Mouse (Mus musculus) heart, embryonic 13.5 days (tissue): ENCODE results near the gene Mlip. TPM values are rescaled to one million over a fixed set of nuclear protein-coding genes. Genes with fewer than 3 reads are reported as not detected.
"Not testable (repeated sequence)": the region's sequence is repeated elsewhere in the genome, so short reads cannot be mapped to it uniquely, and the experiment has no call there.

ENCODE experiments used
- ATAC-seq: fragments of 200-750 bp; cut with Nextera tagmentation; 2 replicates; pipeline ENCODE4 v1.8.0; 2017; ENCODE audit warnings: moderate TSS enrichment; ENCODE audit not compliant: insufficient number of reproducible peaks, low FRiP score, low TSS enrichment; ENCODE audit errors: extremely low read depth
- H3K27ac ChIP-seq: fragments of 300-500 bp; sonication (generic); replicated peaks from 2 replicates; pipeline ENCODE4 v1.5.1; 2015; ENCODE audit warnings: moderate library complexity, mild to moderate bottlenecking, inconsistent platforms
- H3K27me3 ChIP-seq: fragments of 300-500 bp; sonication (generic); replicated peaks from 2 replicates; pipeline ENCODE4 v1.6.1; 2015; ENCODE audit warnings: mild to moderate bottlenecking, inconsistent platforms
- H3K36me3 ChIP-seq: fragments of 300-500 bp; sonication (generic); 2 replicates; pipeline ENCODE4 v1.6.1; 2015; ENCODE audit warnings: mild to moderate bottlenecking, inconsistent platforms
- H3K4me1 ChIP-seq: fragments of 300-500 bp; sonication (generic); 2 replicates; pipeline ENCODE4 v1.6.1; 2015; ENCODE audit warnings: inconsistent platforms
- H3K4me2 ChIP-seq: fragments of 300-500 bp; sonication (generic); 2 replicates; pipeline ENCODE4 v1.6.1; 2015; ENCODE audit warnings: inconsistent platforms, mild to moderate bottlenecking, moderate library complexity
- H3K4me3 ChIP-seq: fragments of 300-500 bp; sonication (generic); 2 replicates; pipeline ENCODE4 v1.5.1; 2015; ENCODE audit warnings: moderate library complexity, mild to moderate bottlenecking, inconsistent platforms
- H3K9ac ChIP-seq: fragments of 300-500 bp; sonication (generic); 2 replicates; pipeline ENCODE4 v1.6.1; 2015; ENCODE audit warnings: inconsistent platforms, mild to moderate bottlenecking, moderate library complexity
- H3K9me3 ChIP-seq: fragments of 300-500 bp; sonication (generic); 2 replicates; pipeline ENCODE4 v1.6.1; 2016; ENCODE audit warnings: inconsistent platforms
- WGBS: fragments of 180-500 bp; shearing (Covaris S2); methylation state at CpG from one replicate; pipeline ENCODE4 v1.1.7; 2015; ENCODE audit warnings: mixed read lengths; 5-methylcytosine and 5-hydroxymethylcytosine counted together
- polyA plus RNA-seq: library from polyadenylated mRNA; unstranded; fragments of >200 nt; fragmentation: Nextera tagmentation; extraction: Ambion mirVana; gene quantifications from 2 replicates; pipeline ENCODE4 v1.2.1, GENCODE M21; 2015

Gene Mlip
- polyA plus RNA-seq, 1 experiment from 2014 or later: 72.2 TPM

DNA sequence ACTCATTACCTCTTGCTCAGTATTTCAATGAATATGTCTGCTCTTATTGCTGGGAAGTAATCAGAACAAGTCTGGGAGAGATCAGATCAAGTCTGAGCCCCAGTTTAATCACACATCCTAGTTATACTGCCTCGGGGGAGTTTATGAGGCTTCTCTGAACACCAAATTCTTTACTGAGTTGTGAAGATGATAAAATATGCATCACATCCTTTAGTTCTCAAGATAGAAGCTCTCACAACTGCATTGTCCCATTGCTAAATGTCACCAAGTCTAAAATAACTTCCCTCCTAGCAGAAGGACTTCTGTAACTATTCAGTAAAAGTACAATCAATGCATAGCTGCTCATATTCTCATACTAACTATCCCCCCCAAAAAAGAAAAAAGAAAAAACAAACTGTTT is 154.5 kb downstream of the Mlip start:
- ATAC-seq: no peak
- H3K4me2 ChIP-seq: no peak overlapping the region
- no peaks in the 10 kb centered on the region for H3K27me3 ChIP-seq
- peaks cover 7% of the 10 kb centered on the region; the same call in 1 of the 2 replicates for H3K4me1 ChIP-seq
- no peak overlapping the region for H3K27ac ChIP-seq
- no peaks in the 10 kb centered on the region for H3K9me3 ChIP-seq
- no peaks in the 10 kb centered on the region for H3K36me3 ChIP-seq
- no peak overlapping the region for H3K9ac ChIP-seq
- H3K4me3 ChIP-seq: no peak overlapping the region
- WGBS: 29% methylated on average over 1 of the region's 1 CpGs

DNA sequence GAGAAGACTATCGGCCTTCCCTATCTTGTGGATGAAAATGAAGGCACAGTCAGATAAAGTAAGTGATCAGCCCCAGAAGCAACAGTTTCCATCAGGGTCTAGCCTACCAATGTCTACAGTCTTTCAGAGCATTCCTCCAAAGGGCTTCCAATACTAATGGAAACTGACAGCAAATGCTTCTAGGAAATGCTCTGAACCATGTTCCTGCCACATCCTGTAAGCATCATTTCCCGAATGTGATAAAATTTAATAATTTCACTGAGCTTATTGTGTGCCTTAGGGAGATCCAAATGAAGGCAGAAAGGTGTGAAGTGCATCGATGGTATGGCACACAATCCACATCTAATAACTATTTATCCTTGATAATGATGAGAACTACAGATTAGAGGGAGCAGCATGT is 173.3 kb downstream of the Mlip start:
- Histone ChIP-seq H3K4me3 (no peak overlapping the region), H3K4me1 (no peaks in the 10 kb centered on the region), H3K9me3 (no peaks in the 10 kb centered on the region), H3K36me3 (no peaks in the 10 kb centered on the region), H3K9ac (no peak overlapping the region), H3K27ac (no peak overlapping the region), H3K27me3 (no peaks in the 10 kb centered on the region), H3K4me2 (no peak overlapping the region)
- WGBS: 77% methylated on average over 3 of the region's 3 CpGs
- no peak for ATAC-seq

DNA sequence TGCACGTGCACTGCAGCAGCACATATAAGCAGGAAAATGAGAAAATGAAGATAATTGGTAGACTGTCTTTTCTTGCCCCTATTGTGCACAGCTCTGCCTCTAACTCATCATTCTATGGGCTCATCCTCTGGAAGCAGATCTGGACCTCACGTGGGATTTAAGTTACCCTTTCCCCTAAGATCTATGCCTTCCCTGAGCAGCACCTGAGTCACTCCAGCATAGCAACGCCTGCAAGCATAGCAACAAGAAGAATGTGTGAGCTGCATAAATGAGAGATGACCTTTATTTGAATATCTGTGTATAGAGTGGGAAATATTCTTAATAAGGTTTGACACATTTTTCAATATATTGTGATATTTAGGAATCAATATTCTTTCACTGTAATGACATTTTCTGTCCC is 176.9 kb downstream of the Mlip start:
- no peak for ATAC-seq
- Histone ChIP-seq H3K27me3 (no peaks in the 10 kb centered on the region), H3K4me2 (no peak overlapping the region), H3K4me3 (no peak overlapping the region), H3K9me3 (no peaks in the 10 kb centered on the region), H3K27ac (no peak overlapping the region), H3K4me1 (no peaks in the 10 kb centered on the region), H3K36me3 (0 out of 2 replicates have a peak, but pooled peaks cover 5% of the 10 kb centered on the region), H3K9ac (no peak overlapping the region)
- 77% methylated on average over 3 of the region's 3 CpGs for WGBS

DNA sequence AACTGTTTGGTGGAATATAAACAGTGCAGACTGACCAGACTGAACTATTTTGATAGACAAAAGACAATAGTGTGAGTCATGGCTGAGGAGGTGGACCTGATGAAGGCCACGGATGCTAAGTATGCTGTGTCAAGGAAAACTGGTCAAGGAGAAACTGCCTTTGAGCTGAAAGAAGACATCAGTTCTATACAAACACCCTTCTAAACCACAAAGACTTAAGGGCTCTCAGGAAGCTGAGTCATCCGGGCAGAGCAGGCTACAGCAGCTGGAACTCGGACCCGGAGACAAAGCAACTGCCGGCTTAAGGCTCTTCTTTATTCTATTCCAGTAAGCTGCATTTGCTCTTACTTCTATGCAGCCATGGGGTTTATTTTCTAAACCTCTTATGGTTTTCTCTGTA is 180.7 kb downstream of the Mlip start:
- H3K9me3 ChIP-seq: no peaks in the 10 kb centered on the region
- WGBS: 69% methylated on average over 5 of the region's 5 CpGs
- H3K36me3 ChIP-seq: 0 out of 2 replicates have a peak, but pooled peaks cover 5% of the 10 kb centered on the region
- H3K4me1 ChIP-seq: no peaks in the 10 kb centered on the region
- H3K9ac ChIP-seq: no peak overlapping the region
- no peak for ATAC-seq
- H3K4me2 ChIP-seq: no peak overlapping the region
- no peak overlapping the region for H3K4me3 ChIP-seq
- no peaks in the 10 kb centered on the region for H3K27me3 ChIP-seq
- H3K27ac ChIP-seq: no peak overlapping the region

DNA sequence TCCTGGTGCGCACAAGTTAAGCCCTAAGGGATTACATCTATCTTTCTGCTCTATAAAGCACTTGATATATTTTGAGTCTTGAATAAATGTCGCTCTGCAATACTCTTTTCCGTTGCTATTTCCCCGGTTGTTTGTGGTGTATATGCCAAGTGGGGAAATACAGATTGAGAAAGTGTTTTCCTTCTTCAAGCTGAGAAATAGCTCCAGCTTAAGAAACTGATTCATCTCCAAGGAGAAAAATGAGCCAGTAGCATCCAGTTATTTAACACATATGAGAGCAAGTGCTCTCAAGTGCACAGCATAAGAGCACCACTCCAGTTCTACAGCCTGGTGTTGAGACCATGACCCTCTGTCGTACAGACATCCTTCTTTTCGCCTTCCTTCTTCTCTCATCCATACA is 186.9 kb downstream of the Mlip start:
- no peak overlapping the region for H3K4me2 ChIP-seq
- no peak for ATAC-seq
- WGBS: 81% methylated on average over 6 of the region's 6 CpGs
- no peak overlapping the region for H3K4me3 ChIP-seq
- H3K9ac ChIP-seq: no peak overlapping the region
- no peak overlapping the region for H3K27ac ChIP-seq
- H3K36me3 ChIP-seq: peaks cover 4% of the 10 kb centered on the region; the same call in 1 of the 2 replicates
- H3K4me1 ChIP-seq: no peaks in the 10 kb centered on the region
- H3K9me3 ChIP-seq: no peaks in the 10 kb centered on the region
- no peaks in the 10 kb centered on the region for H3K27me3 ChIP-seq

DNA sequence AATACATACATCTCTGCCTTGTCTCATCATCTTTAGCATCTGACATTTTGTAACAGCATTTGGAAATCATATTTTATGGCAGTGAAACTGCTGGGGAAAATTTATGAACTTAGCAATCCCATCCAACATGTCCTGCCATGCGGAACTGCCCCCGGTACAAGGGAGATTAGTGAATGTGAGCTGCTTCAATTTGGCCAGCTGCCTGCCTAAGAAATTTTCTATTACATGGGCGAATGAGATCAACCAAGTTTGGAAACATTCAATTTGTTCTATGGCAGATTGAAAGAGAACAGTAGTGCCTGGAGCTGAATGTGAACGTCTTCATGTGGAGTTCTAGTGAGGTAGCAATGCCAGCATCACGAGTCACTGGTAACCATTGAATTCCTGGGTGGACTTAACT is 191.0 kb downstream of the Mlip start:
- Histone ChIP-seq H3K27me3 (no peaks in the 10 kb centered on the region), H3K27ac (no peak overlapping the region), H3K36me3 (peaks cover 9% of the 10 kb centered on the region; the same call in 1 of the 2 replicates), H3K4me1 (no peaks in the 10 kb centered on the region), H3K4me2 (no peak overlapping the region), H3K4me3 (no peak overlapping the region), H3K9ac (no peak overlapping the region), H3K9me3 (no peaks in the 10 kb centered on the region)
- ATAC-seq: no peak
- whole genome bisulfite sequencing: 73% methylated on average over 5 of the region's 5 CpGs

DNA sequence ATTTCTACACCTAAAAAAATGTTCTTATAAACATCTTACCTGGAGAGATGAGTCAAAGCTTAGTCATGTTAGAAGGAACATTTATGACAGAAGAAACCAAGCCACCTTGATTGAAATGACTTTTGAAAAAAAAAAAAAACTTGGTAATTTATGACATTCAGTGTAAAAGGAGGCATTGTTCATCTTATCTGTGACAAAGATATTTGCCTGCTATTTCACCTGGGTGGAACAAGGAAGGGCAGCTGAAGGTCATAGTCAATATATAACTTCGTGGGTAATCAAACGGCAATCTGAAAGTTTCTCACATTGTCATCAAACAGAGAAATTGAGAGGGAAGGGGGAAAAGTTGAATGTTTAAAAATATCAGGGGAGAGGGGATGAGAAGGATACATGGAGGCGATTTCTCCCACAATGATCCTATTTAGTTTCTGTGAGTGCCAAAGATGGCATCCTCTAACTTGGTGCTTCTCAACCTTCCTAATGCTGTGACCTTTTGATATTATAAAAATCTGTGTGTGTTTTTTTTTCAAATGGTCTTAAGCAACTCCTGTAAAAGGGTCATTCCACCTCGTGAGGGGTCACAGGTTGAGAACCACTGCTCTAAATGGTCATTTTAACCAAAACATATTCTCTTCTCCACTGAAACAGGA is 192.4 kb downstream of the Mlip start:
- no peak for ATAC-seq

DNA sequence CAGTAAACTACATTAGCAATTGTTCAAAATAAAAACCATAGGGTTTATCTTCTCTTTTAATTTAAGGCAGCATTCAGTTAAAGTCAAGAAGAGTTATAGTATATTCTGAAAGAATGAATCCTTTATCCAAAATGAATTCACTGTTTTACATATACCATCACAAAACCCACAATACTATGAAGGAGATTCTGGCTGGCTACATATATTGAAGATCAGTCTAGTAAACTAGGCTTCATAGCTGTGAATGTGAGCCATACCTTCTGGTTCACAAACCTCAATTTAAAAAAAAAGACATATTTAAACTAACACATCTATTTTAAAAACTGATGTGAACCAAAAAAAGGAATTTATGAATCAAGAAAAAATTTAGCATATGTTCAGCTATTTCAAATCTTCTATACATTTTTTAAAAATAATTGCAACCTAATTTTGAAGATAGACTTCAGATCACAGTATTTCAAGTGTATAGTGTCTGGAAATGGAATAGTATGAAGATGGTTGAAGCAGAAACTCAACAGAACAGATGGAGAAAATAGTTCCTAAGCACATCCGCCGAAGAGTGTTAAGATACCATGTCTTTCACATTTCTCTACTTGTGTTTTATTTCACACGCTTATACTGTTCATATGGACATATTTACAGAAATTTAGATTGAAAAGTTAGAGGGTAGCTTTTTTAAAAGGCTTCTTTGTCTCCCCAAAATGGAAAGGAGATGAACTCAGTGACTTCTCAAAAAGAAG is 204.1 kb downstream of the Mlip start:
- H3K27me3 ChIP-seq: no peaks in the 10 kb centered on the region
- 79% methylated on average over 3 of the region's 3 CpGs for WGBS

More for the DNA sequence above, 192.4 kb downstream of the Mlip start:
- 66% methylated on average over 4 of the region's 4 CpGs for WGBS
- Histone ChIP-seq H3K27ac (no peak overlapping the region), H3K36me3 (peaks cover 9% of the 10 kb centered on the region; the same call in 1 of the 2 replicates), H3K9me3 (no peaks in the 10 kb centered on the region), H3K9ac (no peak overlapping the region), H3K4me1 (no peaks in the 10 kb centered on the region), H3K4me2 (no peak overlapping the region), H3K4me3 (no peak overlapping the region), H3K27me3 (no peaks in the 10 kb centered on the region)

DNA sequence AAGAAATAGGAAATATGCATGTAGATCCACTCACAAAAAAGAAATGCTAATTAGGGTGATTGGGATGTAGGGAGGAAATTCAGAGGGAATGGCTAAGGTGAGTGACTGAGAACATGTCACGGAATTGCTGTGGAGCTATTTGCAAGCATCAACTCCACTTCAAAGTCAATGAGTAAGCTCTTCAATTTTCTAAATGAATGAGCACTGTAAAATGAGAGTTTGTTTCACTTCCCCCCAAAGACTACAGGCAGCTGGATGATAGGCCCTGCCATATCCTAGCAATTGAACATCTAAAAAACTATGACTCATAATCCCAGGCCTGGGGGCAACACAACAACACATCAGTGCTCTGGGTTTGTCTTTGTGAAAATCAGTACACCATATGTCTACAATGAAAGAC is 233.0 kb downstream of the Mlip start:
- Histone ChIP-seq H3K4me2 (no peak overlapping the region), H3K9me3 (no peaks in the 10 kb centered on the region), H3K27me3 (no peaks in the 10 kb centered on the region), H3K27ac (no peak overlapping the region), H3K9ac (no peak overlapping the region), H3K4me3 (no peak overlapping the region), H3K4me1 (peaks cover 8% of the 10 kb centered on the region), H3K36me3 (0 out of 2 replicates have a peak, but pooled peaks cover 3% of the 10 kb centered on the region)
- 88% methylated on average over 1 of the region's 1 CpGs for WGBS
- no peak for ATAC-seq

More for the DNA sequence above, 204.1 kb downstream of the Mlip start:
- no peak for ATAC-seq
- Histone ChIP-seq H3K36me3 (no peaks in the 10 kb centered on the region), H3K4me1 (no peaks in the 10 kb centered on the region), H3K9ac (no peak overlapping the region), H3K4me3 (no peak overlapping the region), H3K9me3 (no peaks in the 10 kb centered on the region), H3K27ac (no peak overlapping the region), H3K4me2 (no peak overlapping the region)

DNA sequence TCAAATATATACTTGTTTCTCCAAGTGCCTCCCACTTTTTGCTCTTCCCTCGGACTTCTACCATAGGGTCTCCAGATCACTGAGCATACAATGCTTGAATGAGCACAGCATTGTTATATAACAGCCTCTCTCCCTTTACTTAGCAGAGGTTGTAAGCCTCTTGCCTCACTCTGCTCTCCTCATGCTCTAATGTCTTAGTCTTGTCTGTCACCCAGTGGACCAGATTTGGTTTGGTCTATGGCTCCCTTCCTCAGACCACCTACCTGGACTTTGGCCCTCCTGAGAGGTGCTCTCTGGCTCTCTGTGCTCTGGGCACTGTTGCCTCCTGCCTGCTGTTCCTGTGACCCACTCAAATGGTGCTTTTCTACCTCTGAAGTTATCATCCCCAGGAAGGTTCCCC is 255.9 kb downstream of the Mlip start:
- WGBS: 81% methylated on average over 1 of the region's 1 CpGs
- H3K27me3 ChIP-seq: no peaks in the 10 kb centered on the region
- no peaks in the 10 kb centered on the region for H3K9me3 ChIP-seq
- no peak for ATAC-seq
- no peak overlapping the region for H3K4me3 ChIP-seq
- no peak overlapping the region for H3K4me2 ChIP-seq
- H3K27ac ChIP-seq: no peak overlapping the region
- H3K9ac ChIP-seq: no peak overlapping the region
- H3K36me3 ChIP-seq: peaks cover 4% of the 10 kb centered on the region; the same call in 1 of the 2 replicates
- H3K4me1 ChIP-seq: no peaks in the 10 kb centered on the region

DNA sequence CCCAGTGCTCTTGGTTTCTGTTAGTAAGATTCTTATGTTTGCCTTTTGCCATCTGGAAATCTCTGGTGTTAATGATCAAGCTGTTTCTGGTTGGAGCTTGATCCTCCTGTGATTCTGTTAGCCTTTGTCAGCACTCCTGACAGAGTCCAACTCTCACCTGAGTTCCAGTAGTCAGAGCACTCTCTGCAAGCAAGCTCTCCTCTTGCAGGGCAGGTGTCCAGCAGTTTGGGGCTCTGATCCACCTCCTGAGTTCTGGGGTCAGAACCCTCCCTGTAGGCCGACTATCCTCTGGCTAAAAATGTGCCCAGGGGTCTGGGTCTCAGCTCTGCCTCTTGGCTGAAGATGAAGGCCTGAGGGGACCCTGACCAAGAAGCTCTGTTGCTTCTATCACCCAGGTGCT is 269.5 kb downstream of the Mlip start:
- not testable (repeated sequence) for H3K36me3 ChIP-seq, H3K4me2 ChIP-seq, H3K9ac ChIP-seq, H3K9me3 ChIP-seq, H3K4me1 ChIP-seq, H3K27me3 ChIP-seq, ATAC-seq, H3K27ac ChIP-seq, H3K4me3 ChIP-seq
- 83% methylated on average over 1 of the region's 1 CpGs for WGBS

DNA sequence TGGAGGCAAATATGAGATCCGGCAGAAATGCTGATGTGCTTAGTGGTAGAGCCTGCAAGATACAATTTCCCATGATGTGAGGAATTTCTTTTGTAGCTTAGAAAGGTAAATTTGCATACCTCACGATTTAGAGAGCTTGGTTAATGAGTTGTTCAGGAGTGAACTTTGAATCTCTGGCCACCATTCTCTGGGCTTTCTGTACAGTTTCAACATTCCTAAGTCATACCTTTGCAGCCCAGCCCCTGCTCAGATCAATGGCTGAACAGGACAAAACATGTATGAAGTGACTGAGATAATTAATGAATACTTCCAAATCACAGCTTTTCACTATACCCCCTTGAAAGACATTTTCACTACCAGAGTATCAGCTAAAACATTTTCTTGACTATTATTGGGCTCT is 281.1 kb downstream of the Mlip start:
- no peaks in the 10 kb centered on the region for H3K36me3 ChIP-seq
- H3K9me3 ChIP-seq: no peaks in the 10 kb centered on the region
- ATAC-seq: no peak
- H3K27me3 ChIP-seq: no peaks in the 10 kb centered on the region
- H3K27ac ChIP-seq: no peak overlapping the region
- 78% methylated on average over 2 of the region's 2 CpGs for WGBS
- H3K4me3 ChIP-seq: no peak overlapping the region
- no peaks in the 10 kb centered on the region for H3K4me1 ChIP-seq
- H3K4me2 ChIP-seq: no peak overlapping the region
- no peak overlapping the region for H3K9ac ChIP-seq
